Mouse (Mus musculus) liver, postnatal 0 days (tissue): Measurements from ENCODE around the gene Sertad4. TPM values are rescaled to one million over a fixed set of nuclear protein-coding genes. Genes with fewer than 3 reads are reported as not detected.
A peak's percentile ranks its signal among the peaks of the same experiment; 100 is the strongest.

Experiments
- ATAC-seq: fragments of 200-750 bp; cut with Nextera tagmentation; 2 replicates; pipeline ENCODE4 v1.8.0; 2017; ENCODE audit warnings: mild to moderate bottlenecking, moderate library complexity
- DNase-seq: peaks from one replicate; pipeline ENCODE4 v3.0.0-alpha.2; 2016
- H3K27ac ChIP-seq: fragments of 300-500 bp; sonication (generic); 2 replicates; pipeline ENCODE4 v1.5.1; 2014; ENCODE audit warnings: antibody characterized with exemption, moderate library complexity, mild to moderate bottlenecking, low read depth
- H3K27me3 ChIP-seq: fragments of 300-500 bp; sonication (generic); 2 replicates; pipeline ENCODE4 v1.6.1; 2014; ENCODE audit warnings: low read length, control low read depth, mixed read lengths; ENCODE audit not compliant: insufficient read depth
- H3K36me3 ChIP-seq: fragments of 300-500 bp; sonication (generic); replicated peaks from 2 replicates; pipeline ENCODE4 v1.6.1; 2014; ENCODE audit warnings: mild to moderate bottlenecking, control low read depth, low read length, moderate library complexity, mixed read lengths; ENCODE audit not compliant: insufficient read depth
- H3K4me1 ChIP-seq: fragments of 300-500 bp; sonication (generic); 2 replicates; pipeline ENCODE4 v1.6.1; 2014; ENCODE audit warnings: antibody characterized with exemption, mild to moderate bottlenecking, control low read depth; ENCODE audit not compliant: insufficient read depth
- H3K4me2 ChIP-seq: fragments of 300-500 bp; sonication (generic); 2 replicates; pipeline ENCODE4 v1.6.1; 2014; ENCODE audit warnings: low read depth, mild to moderate bottlenecking, low read length, moderate library complexity, mixed read lengths
- H3K4me3 ChIP-seq: fragments of 300-500 bp; sonication (generic); 2 replicates; pipeline ENCODE4 v1.5.1; 2014; ENCODE audit warnings: low read depth, low read length
- H3K9ac ChIP-seq: fragments of 300-500 bp; sonication (generic); replicated peaks from 2 replicates; pipeline ENCODE4 v1.6.1; 2014; ENCODE audit warnings: mild to moderate bottlenecking, moderate library complexity
- H3K9me3 ChIP-seq: fragments of 300-500 bp; sonication (generic); 2 replicates; pipeline ENCODE4 v1.6.1; 2016; ENCODE audit warnings: mild to moderate bottlenecking, control low read depth, low read length, mixed read lengths
- CTCF ChIP-seq: sonication (generic); IDR thresholded peaks from 2 replicates; pipeline ENCODE4 v1.5.1; 2016; ENCODE audit warnings: antibody characterized with exemption, low read depth
- EP300 ChIP-seq: IDR thresholded peaks from 2 replicates; pipeline ENCODE4 v1.6.1; 2016; ENCODE audit warnings: antibody characterized with exemption, low read depth, mild to moderate bottlenecking
- WGBS: fragments of 180-500 bp; shearing (Covaris S2); extraction: QIAGEN DNeasy Blood & Tissue Kit; methylation state at CpG from one replicate; pipeline ENCODE4 v1.1.7; 2014; ENCODE audit not compliant: insufficient replicate concordance; 5-methylcytosine and 5-hydroxymethylcytosine counted together
- polyA plus RNA-seq: library from polyadenylated mRNA; unstranded; fragments of >200 nt; fragmentation: Nextera tagmentation; extraction: Ambion mirVana; gene quantifications from 2 replicates; pipeline ENCODE4 v1.2.1, GENCODE M21; 2015

Sertad4 gene
- polyA plus RNA-seq, result 0.28 and 0.37 TPM in 2 replicates

DNA sequence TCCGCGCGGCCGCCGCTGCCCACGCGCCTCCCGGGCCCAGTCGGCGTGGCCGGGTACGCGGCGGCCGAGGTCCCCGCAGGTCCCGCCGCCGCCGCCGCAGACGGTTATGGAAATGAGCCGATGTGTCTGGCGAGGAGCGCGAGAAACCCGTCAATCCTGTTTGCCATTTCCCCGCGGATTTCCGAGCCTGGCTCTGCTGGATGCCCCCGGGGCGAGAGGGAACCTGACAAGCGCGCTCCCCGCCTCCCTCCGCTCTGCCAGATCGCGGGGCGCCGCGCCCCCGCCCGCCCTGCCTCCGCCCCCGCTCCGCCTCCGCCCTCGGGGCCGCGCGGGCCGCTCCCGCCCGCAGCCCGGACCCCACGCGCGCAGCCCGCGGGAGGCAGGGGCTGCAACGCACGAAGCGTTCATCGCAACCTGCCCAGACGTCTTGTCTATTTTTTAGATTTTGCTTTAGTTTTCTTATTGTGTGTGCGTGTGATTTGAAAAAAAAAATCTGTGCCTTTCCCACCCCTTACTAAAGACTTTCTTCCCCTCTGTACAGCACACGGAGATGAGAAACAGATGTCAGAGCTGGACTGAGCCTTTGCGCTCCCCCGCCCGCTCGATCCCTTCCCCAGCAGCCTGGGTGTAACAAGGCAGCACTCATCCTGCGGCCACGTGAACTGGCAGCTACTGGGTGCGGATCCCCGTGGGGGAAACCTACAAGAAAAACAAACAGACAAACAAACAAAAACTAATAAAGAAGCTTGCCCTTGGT is at the start of gene Sertad4:
Sertad4 (minus strand) TSS at position 283 of the 757 bp plus-strand sequence.
- Histone ChIP-seq H3K36me3 (no peaks in the 10 kb centered on the region), H3K4me3 (peak within 1 kb of the TSS; percentile 55), H3K4me1 (no peaks in the 10 kb centered on the region), H3K4me2 (peak within 1 kb of the TSS; percentile 81), H3K9ac (peak within 1 kb of the TSS; percentile 38), H3K27ac (no peak within 1 kb of the TSS), H3K27me3 (peaks cover 56% of the 10 kb centered on the region), H3K9me3 (no peaks in the 10 kb centered on the region)
- no peak for TF ChIP-seq EP300
- TF ChIP-seq CTCF, result no peak
- no peak for ATAC-seq
- WGBS, result under 1% methylated on average over 55 of the region's 75 CpGs
- peak; percentile 25 for DNase-seq

DNA sequence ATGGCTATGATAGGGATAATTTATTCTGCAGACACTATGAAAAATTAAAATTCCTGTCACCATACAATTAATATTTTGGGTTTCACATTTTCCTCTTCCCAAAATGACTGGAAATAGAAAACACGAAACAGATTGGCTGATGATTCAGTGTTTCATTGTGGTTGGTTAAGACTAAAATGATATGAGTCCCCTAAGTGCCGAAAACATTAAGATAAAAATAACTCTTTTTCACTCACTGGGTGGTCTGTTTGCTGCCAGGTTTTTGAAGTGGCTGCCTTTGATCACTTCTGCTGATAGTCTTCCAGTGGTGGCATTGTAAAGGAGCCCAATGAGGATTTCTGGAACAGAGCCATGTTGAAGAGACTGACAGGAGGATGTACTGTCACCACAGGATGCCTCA is 46.0 kb upstream of the Sertad4 start:
- Histone ChIP-seq H3K9me3 (no peaks in the 10 kb centered on the region), H3K27ac (no peak overlapping the region), H3K36me3 (no peaks in the 10 kb centered on the region), H3K4me1 (no peaks in the 10 kb centered on the region), H3K4me3 (no peak overlapping the region), H3K4me2 (no peak overlapping the region), H3K27me3 (no peaks in the 10 kb centered on the region), H3K9ac (no peak overlapping the region)
- TF ChIP-seq CTCF, result no peak
- WGBS, result 70% methylated on average over 2 of the region's 2 CpGs
- DNase-seq (no peak), ATAC-seq (no peak)

DNA sequence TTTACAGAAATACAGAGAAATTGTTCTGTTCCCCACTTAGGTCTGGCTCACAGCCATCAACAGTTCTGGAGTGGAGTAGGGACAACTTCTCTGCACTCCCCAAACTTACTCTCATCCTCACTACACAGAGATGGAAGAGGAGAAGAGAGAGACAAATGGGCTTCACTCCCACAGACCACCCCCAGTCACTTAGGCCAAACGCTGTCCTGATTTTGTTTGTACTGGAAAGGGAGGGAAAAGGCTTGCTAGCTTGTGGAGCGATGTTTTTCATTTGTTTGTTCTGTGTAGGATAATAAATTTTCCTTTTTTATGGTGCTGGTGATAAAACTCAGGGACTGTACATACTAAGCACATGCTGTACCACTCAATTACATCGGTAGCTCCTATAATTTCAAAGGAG is 45.4 kb upstream of the Sertad4 start:
- Histone ChIP-seq H3K9ac (no peak overlapping the region), H3K4me2 (no peak overlapping the region), H3K4me3 (no peak overlapping the region), H3K36me3 (no peaks in the 10 kb centered on the region), H3K27me3 (no peaks in the 10 kb centered on the region), H3K9me3 (no peaks in the 10 kb centered on the region), H3K27ac (no peak overlapping the region), H3K4me1 (no peaks in the 10 kb centered on the region)
- no peak for TF ChIP-seq CTCF
- no peak for ATAC-seq
- 72% methylated on average over 3 of the region's 3 CpGs for WGBS
- DNase-seq, result no peak

- Histone ChIP-seq H3K9ac (no peak overlapping the region), H3K36me3 (no peaks in the 10 kb centered on the region), H3K4me3 (no peak overlapping the region), H3K27me3 (no peaks in the 10 kb centered on the region), H3K4me1 (no peaks in the 10 kb centered on the region), H3K27ac (no peak overlapping the region), H3K9me3 (no peaks in the 10 kb centered on the region), H3K4me2 (no peak overlapping the region)
- WGBS, result 66% methylated on average over 2 of the region's 2 CpGs
- DNase-seq, result no peak
- ATAC-seq, result no peak
- TF ChIP-seq CTCF, result no peak
- no peak for TF ChIP-seq EP300
Measured at GRCm38 (mm10) chr1:192898742-192899141, 43.2 kb upstream of the Sertad4 start.

GRCm38 (mm10) chr1:192897218-192897617 is 41.7 kb upstream of the Sertad4 start:
- Histone ChIP-seq H3K27ac (no peak overlapping the region), H3K9ac (no peak overlapping the region), H3K9me3 (no peaks in the 10 kb centered on the region), H3K4me1 (no peaks in the 10 kb centered on the region), H3K27me3 (no peaks in the 10 kb centered on the region), H3K4me3 (no peak overlapping the region), H3K4me2 (no peak overlapping the region), H3K36me3 (no peaks in the 10 kb centered on the region)
- TF ChIP-seq CTCF (no peak), EP300 (no peak)
- WGBS, result 85% methylated on average over 10 of the region's 10 CpGs
- DNase-seq, result peak; percentile 20
- 0 out of 2 replicates have a peak, but pooled peaks have one; percentile 43 for ATAC-seq

DNA sequence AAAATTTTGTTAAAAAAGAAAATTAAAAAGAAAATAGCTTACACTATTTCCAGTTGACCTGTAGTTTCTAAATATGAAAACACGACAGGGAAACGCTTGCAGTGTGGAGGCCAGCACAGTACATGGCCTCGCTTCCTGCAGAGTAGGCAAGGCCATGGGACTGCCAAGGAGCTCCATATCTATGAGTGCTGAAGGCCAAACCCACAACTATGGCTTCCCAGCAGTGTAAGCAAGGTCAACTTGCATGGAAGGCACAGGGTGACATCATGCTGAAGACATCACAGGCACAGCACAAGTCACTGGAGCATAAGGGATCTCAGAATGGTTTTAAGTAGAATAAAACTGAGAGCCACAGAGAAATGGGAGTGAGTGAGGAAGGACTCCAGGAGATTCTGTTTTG is 40.5 kb upstream of the Sertad4 start:
- H3K9ac ChIP-seq, result no peak overlapping the region
- ATAC-seq, result no peak
- no peaks in the 10 kb centered on the region for H3K9me3 ChIP-seq
- no peaks in the 10 kb centered on the region for H3K36me3 ChIP-seq
- TF ChIP-seq CTCF (no peak), EP300 (no peak)
- no peak for DNase-seq
- WGBS, result 81% methylated on average over 3 of the region's 3 CpGs
- H3K27me3 ChIP-seq, result no peaks in the 10 kb centered on the region
- no peak overlapping the region for H3K4me3 ChIP-seq
- H3K4me2 ChIP-seq, result no peak overlapping the region
- H3K27ac ChIP-seq, result no peak overlapping the region
- no peaks in the 10 kb centered on the region for H3K4me1 ChIP-seq
